Mouse (Mus musculus) neural tube, embryonic 11.5 days (tissue): Measurements from ENCODE around the gene Cab39l. TPM values are rescaled to one million over a fixed set of nuclear protein-coding genes. Genes with fewer than 3 reads are reported as not detected.
A peak's percentile ranks its signal among the peaks of the same experiment; 100 is the strongest.

Source experiments
- ATAC-seq: fragments of 200-750 bp; cut with Nextera tagmentation; 2 replicates; pipeline ENCODE4 v1.8.0; 2017; ENCODE audit warnings: moderate number of reproducible peaks, mild to moderate bottlenecking, moderate TSS enrichment, moderate library complexity; ENCODE audit not compliant: insufficient read depth, low FRiP score, low TSS enrichment
- DNase-seq: peaks from one replicate; pipeline ENCODE4 v3.0.0-alpha.2; 2015; ENCODE audit warnings: low spot score
- H3K27ac ChIP-seq: fragments of 300-500 bp; sonication (generic); 2 replicates; pipeline ENCODE4 v1.5.1; 2014; ENCODE audit warnings: low read depth, mild to moderate bottlenecking, low read length
- H3K27me3 ChIP-seq: fragments of 300-500 bp; sonication (generic); 2 replicates; pipeline ENCODE4 v1.6.1; 2014; ENCODE audit warnings: mild to moderate bottlenecking, low read length, mixed read lengths; ENCODE audit not compliant: control insufficient read depth, insufficient read depth
- H3K36me3 ChIP-seq: fragments of 300-500 bp; sonication (generic); 2 replicates; pipeline ENCODE4 v1.6.1; 2014; ENCODE audit warnings: mild to moderate bottlenecking, low read length, moderate library complexity, mixed read lengths; ENCODE audit not compliant: control insufficient read depth, insufficient read depth
- H3K4me1 ChIP-seq: fragments of 300-500 bp; sonication (generic); 2 replicates; pipeline ENCODE4 v1.6.1; 2014; ENCODE audit warnings: low read length, mixed read lengths; ENCODE audit not compliant: control insufficient read depth, insufficient read depth
- H3K4me2 ChIP-seq: fragments of 300-500 bp; sonication (generic); 2 replicates; pipeline ENCODE4 v1.6.1; 2014; ENCODE audit warnings: low read depth, mild to moderate bottlenecking, moderate library complexity
- H3K4me3 ChIP-seq: fragments of 300-500 bp; sonication (generic); 2 replicates; pipeline ENCODE4 v1.5.1; 2014; ENCODE audit warnings: low read depth, low read length
- H3K9ac ChIP-seq: fragments of 300-500 bp; sonication (generic); 2 replicates; pipeline ENCODE4 v1.6.1; 2014; ENCODE audit warnings: mild to moderate bottlenecking, low read length
- H3K9me3 ChIP-seq: fragments of 300-500 bp; sonication (generic); 2 replicates; pipeline ENCODE4 v1.6.1; 2016; ENCODE audit warnings: low read length; ENCODE audit not compliant: control insufficient read depth
- WGBS: fragments of 180-500 bp; shearing (Covaris S2); extraction: QIAGEN DNeasy Blood & Tissue Kit; methylation state at CpG from one replicate; pipeline ENCODE4 v1.1.7; 2014; 5-methylcytosine and 5-hydroxymethylcytosine counted together
- polyA plus RNA-seq: library from polyadenylated mRNA; unstranded; fragments of >200 nt; fragmentation: Nextera tagmentation; extraction: Ambion mirVana; gene quantifications from 2 replicates; pipeline ENCODE4 v1.2.1, GENCODE M21; 2014

Cab39l gene
- polyA plus RNA-seq, 1 experiment from 2014 or later: 38.5 TPM

DNA sequence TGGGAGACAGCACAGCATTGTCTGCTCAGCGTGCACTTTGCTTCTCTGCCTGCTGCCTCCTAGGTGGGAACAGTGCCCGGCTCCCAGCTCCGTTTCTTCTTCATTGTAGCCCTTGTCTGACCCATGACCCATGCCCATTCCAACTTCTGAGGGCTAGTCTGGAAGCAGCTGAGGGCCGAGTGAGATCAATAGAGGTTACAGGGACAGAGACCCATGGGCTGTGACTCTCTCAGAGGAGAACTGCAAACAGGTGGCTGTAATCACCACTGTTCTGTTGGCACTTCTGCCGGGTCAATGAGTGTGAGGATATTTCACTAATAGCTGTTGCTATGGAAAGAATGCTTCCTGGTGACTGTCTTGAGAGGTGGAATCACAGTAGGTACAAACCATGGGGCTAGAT lies 106.8 kb downstream of the Cab39l start:
- Histone ChIP-seq H3K27me3 (no peaks in the 10 kb centered on the region), H3K4me2 (no peak overlapping the region), H3K4me1 (no peaks in the 10 kb centered on the region), H3K36me3 (no peaks in the 10 kb centered on the region), H3K9ac (no peak overlapping the region), H3K4me3 (no peak overlapping the region), H3K9me3 (no peaks in the 10 kb centered on the region), H3K27ac (no peak overlapping the region)
- DNase-seq: no peak
- 52% methylated on average over 5 of the region's 5 CpGs for WGBS
- no peak for ATAC-seq

DNA sequence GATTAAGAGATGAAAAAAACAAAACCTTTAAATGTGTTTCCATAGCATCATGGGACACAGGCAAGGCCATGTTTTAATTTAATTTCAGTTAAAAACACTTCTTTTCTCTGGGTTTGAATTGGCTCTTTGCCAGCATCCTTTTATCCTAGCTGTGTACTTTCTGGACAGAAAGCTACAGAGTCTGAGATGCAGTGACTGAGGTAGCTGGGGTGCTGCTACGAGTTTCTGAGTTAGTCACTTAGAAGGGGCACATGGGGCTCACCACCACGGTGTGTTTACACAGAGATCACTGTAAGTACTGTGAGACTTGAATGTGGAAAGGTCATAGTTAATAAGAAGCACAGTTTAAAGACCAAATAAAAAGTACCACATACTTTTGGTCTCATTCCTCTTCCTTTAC lies 107.8 kb downstream of the Cab39l start:
- H3K27me3 ChIP-seq: no peaks in the 10 kb centered on the region
- H3K36me3 ChIP-seq: no peaks in the 10 kb centered on the region
- H3K4me1 ChIP-seq: no peaks in the 10 kb centered on the region
- no peak for DNase-seq
- H3K4me3 ChIP-seq: no peak overlapping the region
- WGBS: 88% methylated on average over 2 of the region's 2 CpGs
- no peak overlapping the region for H3K27ac ChIP-seq
- no peak overlapping the region for H3K4me2 ChIP-seq
- no peak for ATAC-seq
- H3K9me3 ChIP-seq: no peaks in the 10 kb centered on the region
- H3K9ac ChIP-seq: no peak overlapping the region

DNA sequence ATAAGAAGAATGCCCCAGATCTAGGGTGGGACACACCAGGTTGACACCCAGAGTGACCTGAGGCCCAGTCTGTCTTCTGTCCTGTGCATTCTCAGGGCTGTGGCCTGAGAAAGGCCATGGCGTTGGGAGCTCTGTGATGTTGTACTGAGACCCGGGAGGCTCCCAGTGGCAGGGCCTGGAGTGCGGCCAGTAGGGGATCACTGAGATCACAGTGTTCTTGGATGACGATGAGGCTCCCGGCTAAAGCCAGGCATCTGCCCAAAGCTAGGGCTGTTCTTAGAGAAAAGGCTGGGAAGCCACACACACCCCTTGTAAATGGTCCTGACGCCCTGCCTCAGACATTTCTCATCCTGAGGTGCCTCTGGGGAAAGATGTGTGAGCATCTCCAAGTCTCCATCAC lies 108.3 kb downstream of the Cab39l start:
- WGBS: 83% methylated on average over 6 of the region's 6 CpGs
- DNase-seq: no peak
- no peaks in the 10 kb centered on the region for H3K27me3 ChIP-seq
- no peak overlapping the region for H3K27ac ChIP-seq
- no peak overlapping the region for H3K9ac ChIP-seq
- no peaks in the 10 kb centered on the region for H3K36me3 ChIP-seq
- no peak overlapping the region for H3K4me3 ChIP-seq
- H3K4me2 ChIP-seq: no peak overlapping the region
- H3K9me3 ChIP-seq: no peaks in the 10 kb centered on the region
- no peak for ATAC-seq
- no peaks in the 10 kb centered on the region for H3K4me1 ChIP-seq

DNA sequence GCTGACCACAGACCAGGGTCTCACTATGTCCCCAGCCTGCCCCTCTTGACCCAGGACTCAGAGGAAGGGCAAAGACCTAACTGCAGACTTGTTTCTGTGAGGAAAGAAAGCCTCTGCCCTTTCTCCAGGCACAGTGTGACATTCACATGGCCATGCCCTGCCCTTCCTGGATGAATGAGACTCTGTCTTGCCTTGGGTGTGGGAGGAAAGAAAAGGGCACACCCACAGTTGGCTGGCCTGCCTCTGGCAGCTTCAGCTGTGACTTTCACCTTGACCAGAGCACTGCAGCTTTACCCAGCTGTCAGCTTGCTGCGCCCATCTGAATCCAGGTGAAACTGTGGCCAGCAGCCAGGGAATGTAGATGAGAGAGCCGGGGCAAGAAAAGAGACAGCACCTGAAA lies 110.1 kb downstream of the Cab39l start:
- no peak overlapping the region for H3K27ac ChIP-seq
- no peaks in the 10 kb centered on the region for H3K27me3 ChIP-seq
- H3K36me3 ChIP-seq: no peaks in the 10 kb centered on the region
- 85% methylated on average over 2 of the region's 2 CpGs for WGBS
- DNase-seq: no peak
- no peaks in the 10 kb centered on the region for H3K9me3 ChIP-seq
- no peaks in the 10 kb centered on the region for H3K4me1 ChIP-seq
- H3K4me3 ChIP-seq: no peak overlapping the region
- ATAC-seq: no peak
- no peak overlapping the region for H3K4me2 ChIP-seq
- H3K9ac ChIP-seq: no peak overlapping the region

DNA sequence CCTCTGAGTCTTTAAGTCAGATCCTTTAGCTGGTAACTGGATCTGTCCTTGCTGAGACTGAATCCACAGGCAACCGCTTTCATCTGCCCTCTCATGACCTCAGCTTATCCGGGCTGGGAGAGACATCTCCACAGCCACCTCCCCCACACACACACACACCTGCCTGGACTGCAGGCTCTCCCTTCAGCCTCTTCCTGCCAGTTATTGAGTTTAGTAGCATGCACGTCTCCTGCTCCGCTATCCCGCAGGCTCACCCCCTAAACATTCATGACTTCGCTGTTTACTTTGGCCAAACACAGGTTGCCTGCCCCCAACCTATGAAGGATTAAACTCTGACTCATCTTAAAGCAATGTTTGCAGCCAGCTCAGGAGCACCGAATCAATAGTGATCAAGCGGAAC lies 111.2 kb downstream of the Cab39l start:
- Histone ChIP-seq H3K4me3 (no peak overlapping the region), H3K4me1 (no peaks in the 10 kb centered on the region), H3K9ac (no peak overlapping the region), H3K27me3 (no peaks in the 10 kb centered on the region), H3K27ac (no peak overlapping the region), H3K9me3 (no peaks in the 10 kb centered on the region), H3K4me2 (no peak overlapping the region), H3K36me3 (no peaks in the 10 kb centered on the region)
- DNase-seq: no peak
- ATAC-seq: no peak
- WGBS: 78% methylated on average over 8 of the region's 8 CpGs

DNA sequence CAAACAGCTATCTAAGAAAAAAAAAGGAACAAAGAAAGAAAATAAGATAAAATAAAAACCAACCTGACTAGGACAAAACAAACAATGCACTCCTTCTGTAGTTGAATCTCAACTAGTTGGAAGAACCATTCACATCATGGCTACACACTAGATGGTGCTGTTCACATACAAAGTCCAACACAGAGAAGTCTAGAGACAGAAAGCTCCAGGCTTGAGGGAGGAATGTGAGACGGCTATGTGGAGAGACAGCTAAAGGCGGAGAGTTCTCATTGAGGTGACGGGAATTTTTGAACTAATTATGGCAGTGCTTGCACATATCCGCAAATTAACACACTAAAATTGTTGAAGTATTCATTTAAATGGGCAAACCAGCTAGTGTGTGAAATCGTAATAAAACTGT lies 113.3 kb downstream of the Cab39l start:
- Histone ChIP-seq H3K9me3 (no peaks in the 10 kb centered on the region), H3K4me1 (no peaks in the 10 kb centered on the region), H3K27me3 (no peaks in the 10 kb centered on the region), H3K9ac (no peak overlapping the region), H3K4me3 (no peak overlapping the region), H3K4me2 (no peak overlapping the region), H3K36me3 (no peaks in the 10 kb centered on the region), H3K27ac (no peak overlapping the region)
- no peak for ATAC-seq
- DNase-seq: no peak
- WGBS: 81% methylated on average over 5 of the region's 5 CpGs

DNA sequence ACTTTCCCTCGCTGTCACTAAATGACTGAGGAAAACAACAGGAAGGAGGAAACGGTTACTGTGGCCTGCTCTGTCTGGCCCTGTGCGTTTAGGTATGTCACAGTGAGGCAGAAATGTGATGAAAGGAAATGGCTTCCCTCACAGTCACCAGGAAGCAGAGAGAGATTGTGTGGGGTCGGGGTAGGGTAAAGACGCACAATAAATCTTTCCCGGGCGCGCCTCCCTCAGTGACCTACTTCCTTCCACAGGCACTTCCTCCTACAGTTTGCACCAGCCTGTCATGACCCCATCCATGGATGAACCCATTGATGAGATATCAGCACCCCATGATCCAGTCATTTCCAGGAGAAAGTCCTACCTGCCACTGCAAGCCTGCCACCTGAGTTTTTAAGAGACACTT lies 114.2 kb downstream of the Cab39l start:
- Histone ChIP-seq H3K36me3 (no peaks in the 10 kb centered on the region), H3K27me3 (no peaks in the 10 kb centered on the region), H3K4me1 (no peaks in the 10 kb centered on the region), H3K4me2 (no peak overlapping the region), H3K9ac (no peak overlapping the region), H3K27ac (no peak overlapping the region), H3K9me3 (no peaks in the 10 kb centered on the region), H3K4me3 (no peak overlapping the region)
- no peak for ATAC-seq
- WGBS: 74% methylated on average over 8 of the region's 8 CpGs
- DNase-seq: no peak

DNA sequence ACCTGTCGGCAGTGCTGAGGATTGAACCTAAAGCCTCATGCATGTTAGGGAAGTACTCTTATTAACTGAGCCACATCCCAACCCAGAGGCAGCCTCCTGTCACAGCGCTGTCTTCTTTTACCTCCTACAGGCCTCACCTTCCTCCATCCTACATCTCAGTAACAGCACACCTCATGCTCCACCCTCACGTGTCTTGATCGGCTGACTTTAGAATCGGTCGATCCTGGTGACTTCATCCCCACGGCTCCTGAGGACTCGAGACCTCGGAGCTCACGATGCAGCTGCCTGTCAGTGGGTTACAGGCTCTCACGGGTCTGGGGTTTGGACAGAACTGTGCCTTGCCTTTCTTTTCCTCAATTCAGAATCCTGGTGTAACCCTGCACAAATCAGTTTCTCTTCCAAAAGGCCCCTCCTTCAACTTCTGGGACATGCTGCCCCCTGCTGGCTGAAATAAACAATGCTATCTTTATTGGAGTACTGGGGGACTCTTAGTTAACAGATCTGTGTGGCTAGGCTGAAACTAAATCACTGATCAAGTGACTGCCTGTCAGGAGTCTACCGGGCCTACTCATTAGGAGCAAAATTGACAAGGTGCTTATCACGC lies 115.3 kb downstream of the Cab39l start:
- no peaks in the 10 kb centered on the region for H3K36me3 ChIP-seq
- no peak overlapping the region for H3K4me2 ChIP-seq
- H3K4me1 ChIP-seq: no peaks in the 10 kb centered on the region
- H3K4me3 ChIP-seq: no peak overlapping the region
- ATAC-seq (no peak), DNase-seq (peak; percentile 68)
- WGBS: 59% methylated on average over 13 of the region's 13 CpGs
- no peaks in the 10 kb centered on the region for H3K27me3 ChIP-seq
- H3K9ac ChIP-seq: no peak overlapping the region
- H3K27ac ChIP-seq: no peak overlapping the region
- H3K9me3 ChIP-seq: no peaks in the 10 kb centered on the region

DNA sequence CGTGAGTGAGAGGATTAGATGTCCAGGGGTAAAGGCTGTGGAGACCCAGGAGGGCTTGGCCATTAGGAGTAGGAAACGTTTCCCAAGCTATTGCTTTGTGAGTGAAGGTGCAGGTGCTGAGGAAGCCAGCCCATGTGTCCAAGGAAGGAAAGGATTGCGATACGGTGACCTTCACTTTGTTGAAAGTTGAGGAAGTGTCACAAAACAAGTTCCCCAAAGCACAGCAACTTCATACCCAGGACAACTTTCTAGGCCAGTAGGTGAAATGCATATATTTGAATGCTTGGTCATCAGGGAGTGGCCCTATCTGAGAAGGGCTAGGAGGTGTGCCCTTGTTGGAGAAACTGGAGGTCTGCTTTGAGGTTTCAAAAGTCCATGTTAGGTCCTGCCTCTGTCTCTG lies 116.3 kb downstream of the Cab39l start:
- H3K27ac ChIP-seq: no peak overlapping the region
- no peak for ATAC-seq
- no peak overlapping the region for H3K4me3 ChIP-seq
- WGBS: 70% methylated on average over 4 of the region's 4 CpGs
- no peak for DNase-seq
- no peak overlapping the region for H3K4me2 ChIP-seq
- H3K4me1 ChIP-seq: no peaks in the 10 kb centered on the region
- H3K9me3 ChIP-seq: no peaks in the 10 kb centered on the region
- H3K9ac ChIP-seq: no peak overlapping the region
- no peaks in the 10 kb centered on the region for H3K36me3 ChIP-seq
- no peaks in the 10 kb centered on the region for H3K27me3 ChIP-seq
